Mouse (Mus musculus): Measurements from ENCODE around the gene Traip. TPM values are rescaled to one million over a fixed set of nuclear protein-coding genes. Genes with fewer than 3 reads are reported as not detected.

The Traip gene
- polyA plus RNA-seq, 1 experiment from 2014 or later: 24.5 TPM

GRCm38 (mm10) chr9:107947241-107948194, 2.4 kb upstream of the Traip start:
- Histone ChIP-seq H3K4me1 (ENCODE audit: control insufficient read depth, insufficient read depth, low read length) (peaks cover 10% of the 10 kb centered on the region; the same call in 1 of the 2 replicates), H3K4me2 (replicated peaks; ENCODE audit: low read depth, low read length) (no peak overlapping the region), H3K4me3 (ENCODE audit: low read length) (no peak overlapping the region), H3K9me3 (ENCODE audit: control insufficient read depth, low read length) (no peaks in the 10 kb centered on the region), H3K9ac (ENCODE audit: low read depth, low read length) (no peak overlapping the region), H3K27me3 (ENCODE audit: control insufficient read depth, insufficient read depth, low read length) (no peaks in the 10 kb centered on the region), H3K27ac (ENCODE audit: low read depth, low read length) (no peak overlapping the region), H3K36me3 (ENCODE audit: control insufficient read depth, insufficient read depth, low read length) (no peaks in the 10 kb centered on the region)
- no peak for ATAC-seq (ENCODE audit: low FRiP score, low TSS enrichment)
- WGBS: 88% methylated on average over 31 of the region's 31 CpGs

GRCm38 (mm10) chr9:107949184-107949921, 583 bp upstream of the Traip start:
- WGBS: 84% methylated on average over 13 of the region's 13 CpGs
- Histone ChIP-seq H3K9ac (ENCODE audit: low read depth, low read length) (no peak overlapping the region), H3K4me3 (ENCODE audit: low read length) (no peak overlapping the region), H3K4me2 (replicated peaks; ENCODE audit: low read depth, low read length) (no peak overlapping the region), H3K36me3 (ENCODE audit: control insufficient read depth, insufficient read depth, low read length) (no peaks in the 10 kb centered on the region), H3K27me3 (ENCODE audit: control insufficient read depth, insufficient read depth, low read length) (no peaks in the 10 kb centered on the region), H3K9me3 (ENCODE audit: control insufficient read depth, low read length) (no peaks in the 10 kb centered on the region), H3K4me1 (ENCODE audit: control insufficient read depth, insufficient read depth, low read length) (peaks cover 10% of the 10 kb centered on the region; the same call in 1 of the 2 replicates), H3K27ac (ENCODE audit: low read depth, low read length) (no peak overlapping the region)
- no peak for ATAC-seq (ENCODE audit: low FRiP score, low TSS enrichment)

- H3K9ac ChIP-seq (ENCODE audit: low read depth, low read length): peak overlapping the region; percentile 69
- peak overlapping the region; percentile 68; the same call in 1 of the 2 replicates for H3K27ac ChIP-seq (ENCODE audit: low read depth, low read length)
- no peaks in the 10 kb centered on the region for H3K9me3 ChIP-seq (ENCODE audit: control insufficient read depth, low read length)
- H3K4me3 ChIP-seq (ENCODE audit: low read length): peak overlapping the region; percentile 84
- H3K36me3 ChIP-seq (ENCODE audit: control insufficient read depth, insufficient read depth, low read length): no peaks in the 10 kb centered on the region
- ATAC-seq (ENCODE audit: low FRiP score, low TSS enrichment): peak; percentile 95
- no peaks in the 10 kb centered on the region for H3K27me3 ChIP-seq (ENCODE audit: control insufficient read depth, insufficient read depth, low read length)
- WGBS: 17% methylated on average over 45 of the region's 45 CpGs
- H3K4me1 ChIP-seq (ENCODE audit: control insufficient read depth, insufficient read depth, low read length): peaks cover 10% of the 10 kb centered on the region; the same call in 1 of the 2 replicates
- peak overlapping the region; percentile 66 for H3K4me2 ChIP-seq (replicated peaks; ENCODE audit: low read depth, low read length)
Measured at GRCm38 (mm10) chr9:107950460-107951355, 772 bp downstream of the Traip start.

GRCm38 (mm10) chr9:107955613-107956289, 5.8 kb downstream of the Traip start:
- Histone ChIP-seq H3K9me3 (ENCODE audit: control insufficient read depth, low read length) (no peaks in the 10 kb centered on the region), H3K9ac (ENCODE audit: low read depth, low read length) (no peak overlapping the region), H3K36me3 (ENCODE audit: control insufficient read depth, insufficient read depth, low read length) (peaks cover 36% of the 10 kb centered on the region), H3K4me2 (replicated peaks; ENCODE audit: low read depth, low read length) (no peak overlapping the region), H3K4me3 (ENCODE audit: low read length) (no peak overlapping the region), H3K27me3 (ENCODE audit: control insufficient read depth, insufficient read depth, low read length) (no peaks in the 10 kb centered on the region), H3K4me1 (ENCODE audit: control insufficient read depth, insufficient read depth, low read length) (peaks cover 10% of the 10 kb centered on the region; the same call in 1 of the 2 replicates), H3K27ac (ENCODE audit: low read depth, low read length) (no peak overlapping the region)
- no peak for ATAC-seq (ENCODE audit: low FRiP score, low TSS enrichment)
- 74% methylated on average over 6 of the region's 6 CpGs for WGBS

- Histone ChIP-seq H3K4me2 (replicated peaks; ENCODE audit: low read depth, low read length) (no peak overlapping the region), H3K27me3 (ENCODE audit: control insufficient read depth, insufficient read depth, low read length) (no peaks in the 10 kb centered on the region), H3K4me1 (ENCODE audit: control insufficient read depth, insufficient read depth, low read length) (no peaks in the 10 kb centered on the region), H3K9ac (ENCODE audit: low read depth, low read length) (no peak overlapping the region), H3K4me3 (ENCODE audit: low read length) (no peak overlapping the region), H3K9me3 (ENCODE audit: control insufficient read depth, low read length) (no peaks in the 10 kb centered on the region), H3K27ac (ENCODE audit: low read depth, low read length) (no peak overlapping the region), H3K36me3 (ENCODE audit: control insufficient read depth, insufficient read depth, low read length) (peaks cover 48% of the 10 kb centered on the region)
- 68% methylated on average over 6 of the region's 6 CpGs for WGBS
- ATAC-seq (ENCODE audit: low FRiP score, low TSS enrichment): no peak
Measured at GRCm38 (mm10) chr9:107957141-107957540, 7.2 kb downstream of the Traip start.

GRCm38 (mm10) chr9:107959896-107960295, 10.0 kb downstream of the Traip start:
- Histone ChIP-seq H3K27me3 (ENCODE audit: control insufficient read depth, insufficient read depth, low read length) (no peaks in the 10 kb centered on the region), H3K4me2 (replicated peaks; ENCODE audit: low read depth, low read length) (no peak overlapping the region), H3K9ac (ENCODE audit: low read depth, low read length) (no peak overlapping the region), H3K4me1 (ENCODE audit: control insufficient read depth, insufficient read depth, low read length) (no peaks in the 10 kb centered on the region), H3K4me3 (ENCODE audit: low read length) (no peak overlapping the region), H3K9me3 (ENCODE audit: control insufficient read depth, low read length) (no peaks in the 10 kb centered on the region), H3K36me3 (ENCODE audit: control insufficient read depth, insufficient read depth, low read length) (peaks cover 63% of the 10 kb centered on the region), H3K27ac (ENCODE audit: low read depth, low read length) (no peak overlapping the region)
- 31% methylated on average over 6 of the region's 6 CpGs for WGBS
- no peak for ATAC-seq (ENCODE audit: low FRiP score, low TSS enrichment)

- Histone ChIP-seq H3K9ac (ENCODE audit: low read depth, low read length) (no peak overlapping the region), H3K9me3 (ENCODE audit: control insufficient read depth, low read length) (no peaks in the 10 kb centered on the region), H3K27me3 (ENCODE audit: control insufficient read depth, insufficient read depth, low read length) (no peaks in the 10 kb centered on the region), H3K4me1 (ENCODE audit: control insufficient read depth, insufficient read depth, low read length) (no peaks in the 10 kb centered on the region), H3K4me3 (ENCODE audit: low read length) (no peak overlapping the region), H3K4me2 (replicated peaks; ENCODE audit: low read depth, low read length) (no peak overlapping the region), H3K27ac (ENCODE audit: low read depth, low read length) (no peak overlapping the region), H3K36me3 (ENCODE audit: control insufficient read depth, insufficient read depth, low read length) (peaks cover 67% of the 10 kb centered on the region)
- 77% methylated on average over 4 of the region's 4 CpGs for WGBS
- no peak for ATAC-seq (ENCODE audit: low FRiP score, low TSS enrichment)
Measured at GRCm38 (mm10) chr9:107960928-107961327, 11.0 kb downstream of the Traip start.

- H3K9ac ChIP-seq (ENCODE audit: low read depth, low read length): no peak overlapping the region
- no peaks in the 10 kb centered on the region for H3K9me3 ChIP-seq (ENCODE audit: control insufficient read depth, low read length)
- H3K27ac ChIP-seq (ENCODE audit: low read depth, low read length): no peak overlapping the region
- ATAC-seq (ENCODE audit: low FRiP score, low TSS enrichment): no peak
- no peak overlapping the region for H3K4me2 ChIP-seq (replicated peaks; ENCODE audit: low read depth, low read length)
- H3K27me3 ChIP-seq (ENCODE audit: control insufficient read depth, insufficient read depth, low read length): no peaks in the 10 kb centered on the region
- peaks cover 67% of the 10 kb centered on the region for H3K36me3 ChIP-seq (ENCODE audit: control insufficient read depth, insufficient read depth, low read length)
- no peaks in the 10 kb centered on the region for H3K4me1 ChIP-seq (ENCODE audit: control insufficient read depth, insufficient read depth, low read length)
- no peak overlapping the region for H3K4me3 ChIP-seq (ENCODE audit: low read length)
- 86% methylated on average over 10 of the region's 10 CpGs for WGBS
Measured at GRCm38 (mm10) chr9:107961351-107961762, 11.4 kb downstream of the Traip start.

Data from kidney, embryonic 14.5 days (tissue).